Mouse (Mus musculus): ENCODE results near the gene Tmem120a. TPM values are rescaled to one million over a fixed set of nuclear protein-coding genes. Genes with fewer than 3 reads are reported as not detected.

Tmem120a gene
- 21.0 and 21.7 TPM in 2 replicates for polyA plus RNA-seq (2012; rRNA removed)

GRCm38 (mm10) chr5:135743741-135744609 is at the start of gene Tmem120a:
Gene Tmem120a, minus strand, starts transcription at chr5:135744448.
- DNase-seq (ENCODE audit: low spot score) = peak; percentile 96

- no peak for DNase-seq (ENCODE audit: low spot score)
Measured at GRCm38 (mm10) chr5:135782901-135783300, 38.7 kb upstream of the Tmem120a start.

GRCm38 (mm10) chr5:135780331-135780730 is 36.1 kb upstream of the Tmem120a start:
- no peak for DNase-seq (ENCODE audit: low spot score)

- peak; percentile 89 for DNase-seq (ENCODE audit: low spot score)
Measured at GRCm38 (mm10) chr5:135778471-135779445, 34.5 kb upstream of the Tmem120a start, which contains the start of gene Mdh2. Gene Mdh2, plus strand, starts transcription at chr5:135778480.

GRCm38 (mm10) chr5:135777796-135778470 is 33.7 kb upstream of the Tmem120a start, which contains the start of gene Styxl1:
Gene Styxl1, minus strand, starts transcription at chr5:135778385.
- DNase-seq (ENCODE audit: low spot score) = peak; percentile 59

- no peak for DNase-seq (ENCODE audit: low spot score)
Measured at GRCm38 (mm10) chr5:135776546-135776945, 32.3 kb upstream of the Tmem120a start.

GRCm38 (mm10) chr5:135772519-135772918 is 28.3 kb upstream of the Tmem120a start:
- DNase-seq (ENCODE audit: low spot score) = no peak

GRCm38 (mm10) chr5:135764971-135765370 is 20.7 kb upstream of the Tmem120a start:
- no peak for DNase-seq (ENCODE audit: low spot score)

- no peak for DNase-seq (ENCODE audit: low spot score)
Measured at GRCm38 (mm10) chr5:135763526-135763925, 19.3 kb upstream of the Tmem120a start.

- no peak for DNase-seq (ENCODE audit: low spot score)
Measured at GRCm38 (mm10) chr5:135761881-135762280, 17.6 kb upstream of the Tmem120a start.

- no peak for DNase-seq (ENCODE audit: low spot score)
Measured at GRCm38 (mm10) chr5:135751595-135751994, 7.3 kb upstream of the Tmem120a start.

- no peak for DNase-seq (ENCODE audit: low spot score)
Measured at GRCm38 (mm10) chr5:135751041-135751440, 6.8 kb upstream of the Tmem120a start.

- no peak for DNase-seq (ENCODE audit: low spot score)
Measured at GRCm38 (mm10) chr5:135744742-135745141, 494 bp upstream of the Tmem120a start.

- DNase-seq (ENCODE audit: low spot score) = no peak
Measured at GRCm38 (mm10) chr5:135742941-135743740, 1.1 kb downstream of the Tmem120a start.

GRCm38 (mm10) chr5:135742156-135742555 is 2.1 kb downstream of the Tmem120a start:
- DNase-seq (ENCODE audit: low spot score) = no peak

GRCm38 (mm10) chr5:135738266-135738665 is 6.0 kb downstream of the Tmem120a start:
- DNase-seq (ENCODE audit: low spot score) = no peak

- no peak for DNase-seq (ENCODE audit: low spot score)
Measured at GRCm38 (mm10) chr5:135737154-135737553, 7.1 kb downstream of the Tmem120a start.

GRCm38 (mm10) chr5:135736544-135736943 is 7.7 kb downstream of the Tmem120a start:
- no peak for DNase-seq (ENCODE audit: low spot score)

GRCm38 (mm10) chr5:135735741-135736140 is 8.5 kb downstream of the Tmem120a start:
- no peak for DNase-seq (ENCODE audit: low spot score)

GRCm38 (mm10) chr5:135734057-135734680 is 10.1 kb downstream of the Tmem120a start:
- no peak for DNase-seq (ENCODE audit: low spot score)

All from urinary bladder, adult 2 months (tissue).